Mouse (Mus musculus) right cerebral cortex, postnatal 36 days (tissue): ENCODE data around the gene Adamts9.

Experiments
- DNase-seq, 2 experiments: peaks; one replicate each; pipeline ENCODE4 v3.0.0; 2022; ENCODE audit warnings: low spot score in 2 of 2, mixed read lengths in 1 of 2

Adamts9 gene

DNA sequence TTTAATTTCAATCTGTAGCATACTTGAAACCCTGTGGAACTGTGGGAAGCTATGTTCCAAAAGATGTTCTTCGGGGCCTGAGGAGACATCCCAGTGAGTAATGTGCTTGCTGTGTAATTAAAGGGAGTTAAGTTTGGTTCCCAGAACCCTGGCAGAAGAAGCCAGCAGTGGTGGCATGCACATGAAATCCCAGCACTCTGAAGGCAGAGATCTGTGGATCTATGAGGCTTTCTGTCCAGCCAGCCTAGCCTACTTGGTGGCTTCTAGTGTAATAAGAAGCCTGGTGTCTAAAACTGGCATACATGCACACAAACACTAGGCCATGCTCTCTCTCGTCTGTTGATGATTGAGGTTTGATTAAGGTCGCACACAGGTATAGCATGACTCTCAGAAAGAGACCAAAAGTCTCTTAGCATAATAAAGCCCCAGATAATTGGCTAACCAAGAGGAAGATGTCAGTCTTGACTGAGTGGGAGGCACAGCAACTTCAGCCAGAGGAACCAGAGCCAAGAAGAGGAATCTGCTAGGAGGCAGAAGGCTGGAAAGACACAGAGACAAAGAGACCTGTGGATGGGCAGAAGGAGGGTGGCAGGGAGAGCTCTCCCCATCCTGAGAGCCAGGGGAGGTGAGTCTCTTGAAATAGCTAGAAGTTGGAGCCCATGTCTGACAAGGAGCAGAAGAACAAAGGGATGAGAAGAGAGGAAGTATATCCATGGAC, 138.9 kb downstream of the Adamts9 start:
- DNase-seq: no peak

DNA sequence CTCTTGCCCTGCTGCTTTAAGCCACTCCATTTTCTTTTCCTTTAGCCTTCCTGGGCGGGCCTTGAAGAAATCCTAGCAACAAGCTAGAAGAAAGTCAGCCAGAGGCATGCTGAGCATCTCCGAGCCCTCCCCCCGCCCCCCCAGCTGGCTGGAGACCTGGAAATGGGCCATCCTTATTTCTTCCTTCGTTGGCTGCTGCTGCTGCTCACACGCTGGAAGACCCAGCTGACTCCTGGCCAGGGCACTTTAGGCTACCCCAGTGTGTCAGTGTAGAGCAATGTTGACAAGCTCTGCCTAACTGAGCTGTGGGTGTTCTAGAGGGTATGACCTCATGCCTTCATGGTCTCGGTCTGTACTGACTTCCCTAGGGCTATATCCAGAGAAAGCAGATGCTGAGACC, 140.1 kb downstream of the Adamts9 start:
- no peak for DNase-seq

DNA sequence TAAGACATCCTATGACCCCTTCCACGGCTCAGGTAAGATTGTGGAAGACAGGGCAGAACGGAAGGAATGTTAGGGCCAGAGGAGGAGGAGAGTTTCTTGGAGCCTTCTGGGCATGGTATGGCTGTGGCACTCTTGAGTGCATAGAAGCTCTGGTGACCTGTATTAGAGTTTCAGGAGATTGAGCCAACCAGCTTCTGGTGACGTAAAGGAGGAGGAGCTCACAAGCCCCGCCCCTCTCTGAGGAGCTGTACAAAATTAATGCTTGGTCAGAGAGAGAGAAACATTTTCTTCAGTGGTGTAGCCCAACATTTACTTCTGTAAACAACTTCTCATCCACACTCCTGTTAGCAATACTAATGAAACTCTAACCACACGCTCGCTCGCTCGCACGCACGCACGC, 140.9 kb downstream of the Adamts9 start:
- no peak for DNase-seq

DNA sequence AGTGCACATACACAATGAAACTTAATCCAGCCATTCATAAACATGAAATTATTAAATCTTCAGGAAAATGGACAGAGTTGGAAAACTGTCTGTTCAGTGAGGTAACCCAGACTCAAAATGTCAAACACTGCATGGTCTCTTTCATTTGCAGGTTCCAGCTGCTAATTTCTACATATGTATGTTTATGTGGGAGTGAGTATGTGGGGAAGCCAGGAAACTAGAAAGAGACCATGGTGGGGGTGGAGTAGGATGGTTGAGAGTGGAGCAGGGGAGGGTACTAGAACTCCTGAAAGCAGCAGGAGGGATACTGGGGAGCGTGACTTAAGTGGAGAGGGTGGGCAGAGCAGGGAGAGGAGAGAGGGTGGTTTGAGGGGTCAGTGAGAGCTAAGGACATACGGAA, 141.8 kb downstream of the Adamts9 start:
- DNase-seq: no peak

DNA sequence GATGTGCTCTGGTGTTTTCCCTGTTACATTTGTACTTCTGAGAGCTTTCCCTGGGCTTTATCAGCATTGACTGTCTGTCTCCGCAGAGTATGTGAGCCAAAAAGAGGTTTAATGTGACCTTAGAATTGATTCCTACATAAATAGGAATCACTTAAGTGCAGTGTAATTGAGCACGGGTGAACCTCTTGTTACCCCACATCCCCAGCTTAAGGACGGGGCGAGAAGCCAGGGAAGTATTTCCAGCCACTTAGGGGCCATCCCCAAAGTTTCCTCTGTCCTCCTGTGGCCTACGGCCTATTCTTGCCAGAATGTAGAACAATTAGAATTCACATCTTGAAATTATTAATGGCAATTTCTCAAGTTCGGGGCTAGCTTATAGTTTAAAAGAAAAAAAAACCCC, 149.5 kb downstream of the Adamts9 start:
- DNase-seq: no peak

DNA sequence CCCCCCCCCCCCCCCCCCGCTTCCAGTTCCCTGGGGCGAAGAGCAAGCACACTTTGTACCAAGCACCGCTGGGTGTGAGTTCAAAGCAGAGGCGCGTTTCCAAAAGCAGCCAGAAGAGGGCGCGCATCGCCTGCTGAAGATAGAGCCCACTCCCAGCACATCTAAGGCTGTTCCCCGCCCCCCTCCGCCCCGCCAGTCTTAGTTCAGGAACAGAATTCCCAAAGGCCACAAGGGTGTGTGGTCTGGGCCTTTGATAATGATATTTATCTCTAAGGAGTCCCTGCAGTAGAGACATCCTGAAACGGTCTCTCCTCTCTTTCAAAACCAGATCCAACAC, 155.9 kb downstream of the Adamts9 start:
- peak; percentile 81 to 89 for DNase-seq

DNA sequence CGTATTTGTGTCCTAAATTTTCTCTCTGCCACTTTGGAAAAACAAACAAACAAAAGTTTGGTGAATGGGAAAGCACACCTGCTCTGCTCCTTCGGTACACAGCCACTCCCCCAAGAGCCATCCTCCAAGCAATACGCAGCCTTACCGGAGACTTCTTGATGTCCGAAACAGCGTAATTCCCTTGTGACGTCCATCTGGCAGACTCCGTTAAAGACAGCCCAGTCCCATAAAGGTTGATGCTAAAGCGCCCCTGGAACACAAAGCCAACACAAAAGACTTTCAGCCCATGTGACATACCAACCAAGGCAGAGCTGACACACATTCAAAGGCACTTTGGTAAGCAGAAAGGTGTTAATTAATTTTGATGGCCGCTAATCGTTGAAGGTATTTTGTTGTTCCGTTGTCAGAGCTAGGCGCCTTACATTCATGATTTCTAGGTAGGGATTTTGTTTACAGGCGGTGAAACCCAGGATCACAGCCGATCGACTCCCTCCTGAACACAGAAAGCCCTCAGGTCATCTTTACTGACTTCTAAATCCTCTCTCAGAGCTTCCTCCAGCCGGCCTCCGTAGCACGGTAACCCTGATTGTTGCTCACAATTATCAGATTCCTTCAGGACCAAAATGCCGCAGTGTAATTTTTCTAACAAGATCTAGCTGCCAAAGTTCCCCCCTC, 156.5 kb downstream of the Adamts9 start:
- no peak for DNase-seq

DNA sequence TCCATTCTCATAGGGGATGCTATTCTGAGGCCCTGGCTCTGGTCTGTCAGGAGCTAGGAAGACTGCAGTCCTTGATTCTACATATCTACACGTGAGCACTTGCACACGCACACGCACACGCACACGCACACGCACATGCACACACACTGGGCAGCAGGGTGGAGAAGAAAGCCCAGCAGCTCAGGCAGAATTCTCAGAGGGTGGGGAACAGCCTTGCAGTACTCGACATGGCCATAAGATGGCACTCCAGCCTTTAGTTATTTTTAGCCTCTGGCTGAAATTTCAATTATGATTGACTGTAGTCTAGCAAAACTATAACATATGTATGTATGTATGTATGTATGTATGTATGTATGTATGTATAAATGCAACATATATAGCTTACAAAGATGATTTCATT, 158.5 kb downstream of the Adamts9 start:
- DNase-seq: peak; percentile 26

DNA sequence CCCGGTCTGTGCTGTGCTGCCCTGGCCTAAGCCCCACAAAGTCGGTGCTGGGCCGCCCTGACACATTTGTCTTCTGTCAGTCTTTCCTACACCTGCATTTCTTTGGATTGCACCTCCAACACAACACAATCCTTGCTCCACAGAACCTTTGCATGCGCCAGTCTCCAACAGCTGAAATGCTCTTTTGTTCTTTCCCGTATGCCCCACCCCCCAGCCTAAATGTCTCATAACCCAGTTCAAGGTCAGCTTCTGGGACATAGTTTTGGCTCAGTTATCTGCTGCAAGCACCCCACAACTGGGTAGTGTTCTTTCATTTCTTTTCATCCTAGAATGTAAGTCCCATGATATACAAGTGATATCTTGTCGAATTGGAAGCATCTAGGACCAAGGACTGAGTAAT, 161.8 kb downstream of the Adamts9 start:
- no peak for DNase-seq

DNA sequence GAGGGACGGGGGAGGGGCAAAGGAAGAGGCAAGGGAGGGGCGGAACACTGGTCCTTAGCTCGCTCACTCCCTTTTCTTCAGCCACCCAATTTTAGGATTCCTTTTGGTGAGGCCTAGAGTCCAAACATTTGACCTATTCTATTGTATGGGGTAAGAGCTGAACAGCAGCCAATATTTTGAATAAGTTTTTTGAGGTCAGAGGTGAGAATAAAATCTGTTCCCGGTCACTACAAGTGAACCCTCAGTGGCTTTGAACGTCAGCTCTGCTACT, 163.4 kb downstream of the Adamts9 start:
- no peak for DNase-seq

DNA sequence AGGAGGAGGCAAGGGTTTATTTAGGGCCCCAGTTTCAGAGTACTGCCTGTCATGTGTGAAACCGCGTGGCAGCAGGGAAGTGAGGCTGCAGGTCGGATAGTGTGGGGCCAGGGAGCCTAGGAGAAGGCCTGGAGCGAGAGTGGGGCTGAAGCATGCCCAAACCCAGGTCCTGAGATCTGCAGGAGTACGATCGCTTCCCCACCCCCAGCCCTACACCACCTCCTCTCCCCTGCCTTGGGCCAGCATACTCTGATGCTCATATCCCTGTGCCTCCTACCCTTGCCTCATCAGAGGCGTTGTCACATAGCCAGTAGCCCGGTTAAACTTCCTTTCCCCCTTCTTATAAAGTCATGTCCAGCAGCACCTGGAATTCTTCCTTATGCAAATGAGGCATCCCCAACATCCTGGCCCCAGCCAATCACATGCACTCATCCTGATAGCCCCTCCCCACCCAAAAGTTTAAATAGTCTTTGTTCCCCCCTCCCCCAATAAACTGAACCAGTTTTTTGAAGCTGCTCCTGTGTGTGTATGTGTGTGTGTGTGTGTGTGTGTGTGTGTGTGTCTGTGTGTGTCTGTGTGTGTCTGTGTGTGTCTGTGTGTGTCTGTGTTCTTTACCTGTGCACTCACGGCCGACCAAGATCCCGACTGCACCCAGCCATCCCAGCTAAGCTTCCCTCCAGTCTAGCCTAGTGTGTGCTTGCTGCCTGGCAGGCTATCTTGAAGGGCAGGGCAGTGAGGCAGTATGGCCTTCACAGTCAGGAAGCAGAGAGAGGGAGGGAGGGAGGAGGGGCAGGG, 164.0 kb downstream of the Adamts9 start:
- no peak for DNase-seq

DNA sequence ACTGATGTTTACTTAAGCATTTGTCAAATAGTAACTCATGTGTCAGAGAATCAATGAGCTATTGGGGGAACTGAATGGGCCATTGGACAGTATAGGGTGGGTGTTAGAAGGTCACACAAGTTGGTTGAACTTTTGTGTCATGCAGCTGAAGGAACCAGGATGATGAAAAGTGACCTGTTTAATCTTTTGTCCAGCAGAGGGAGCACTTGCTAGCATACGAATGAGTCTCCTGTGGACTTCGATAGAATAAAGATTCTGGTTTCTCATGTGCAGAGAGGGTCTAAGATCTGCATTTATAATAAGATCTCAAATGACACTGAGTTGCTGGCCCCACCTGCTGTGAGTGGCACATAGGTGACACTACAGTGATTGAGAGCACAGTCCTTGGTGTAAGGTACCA, 166.9 kb downstream of the Adamts9 start:
- DNase-seq: no peak

DNA sequence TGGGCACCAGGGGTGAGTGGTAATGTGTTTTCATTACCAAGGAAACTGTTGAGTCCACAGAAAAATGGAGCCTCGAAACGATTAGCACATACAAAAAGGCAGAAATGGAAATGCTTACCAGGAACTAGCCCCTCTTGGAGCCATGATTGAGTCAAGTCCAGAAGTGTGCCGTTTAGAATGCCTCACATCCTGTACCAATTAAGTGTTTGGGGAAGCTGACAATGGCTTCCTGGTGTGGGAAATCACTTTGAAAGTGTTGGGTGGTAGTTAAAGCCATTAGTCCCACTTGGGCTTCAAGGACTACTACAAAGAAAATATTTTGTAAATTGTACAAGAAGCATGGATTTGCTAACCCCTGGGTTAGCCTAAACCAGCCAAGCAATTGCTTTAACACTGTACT, 180.9 kb downstream of the Adamts9 start:
- DNase-seq: no peak

DNA sequence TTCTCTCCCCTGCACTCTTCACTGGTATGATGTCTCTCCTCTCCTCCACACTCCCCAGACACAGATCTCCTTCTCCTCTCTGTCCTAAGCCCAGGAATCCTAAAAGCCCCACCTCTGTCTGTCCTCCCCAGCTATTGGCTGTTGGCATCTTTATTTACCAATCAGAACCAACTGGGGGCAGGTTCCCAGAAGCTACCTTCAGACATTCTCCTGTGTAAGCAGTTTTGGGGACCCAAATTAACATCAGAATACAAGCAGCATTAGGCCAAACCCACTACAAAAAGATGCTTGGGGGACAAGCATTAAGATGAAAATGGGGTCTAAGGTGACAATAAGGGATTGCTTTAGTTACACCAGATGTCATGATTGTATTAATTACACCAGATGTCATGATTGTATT, 183.7 kb downstream of the Adamts9 start:
- DNase-seq: no peak

DNA sequence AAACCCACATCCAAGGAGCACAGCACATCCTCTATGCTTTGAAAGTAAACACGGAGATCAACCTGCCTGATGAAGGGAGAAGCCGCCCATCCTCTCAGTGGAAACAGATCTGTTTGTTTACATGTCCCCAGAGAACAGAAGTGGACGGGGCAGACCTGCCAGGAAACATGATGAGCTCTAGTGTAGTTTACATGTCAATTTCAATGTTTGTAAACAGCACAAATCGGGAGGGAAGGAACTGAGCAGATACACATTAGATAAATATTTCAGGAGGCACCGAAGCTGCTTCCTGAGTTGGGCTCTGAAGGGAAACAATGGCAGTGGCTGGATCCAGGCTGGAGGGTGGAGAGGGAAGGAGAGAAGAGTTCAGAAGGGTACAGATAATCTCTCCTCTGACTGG, 187.5 kb downstream of the Adamts9 start:
- DNase-seq: no peak

DNA sequence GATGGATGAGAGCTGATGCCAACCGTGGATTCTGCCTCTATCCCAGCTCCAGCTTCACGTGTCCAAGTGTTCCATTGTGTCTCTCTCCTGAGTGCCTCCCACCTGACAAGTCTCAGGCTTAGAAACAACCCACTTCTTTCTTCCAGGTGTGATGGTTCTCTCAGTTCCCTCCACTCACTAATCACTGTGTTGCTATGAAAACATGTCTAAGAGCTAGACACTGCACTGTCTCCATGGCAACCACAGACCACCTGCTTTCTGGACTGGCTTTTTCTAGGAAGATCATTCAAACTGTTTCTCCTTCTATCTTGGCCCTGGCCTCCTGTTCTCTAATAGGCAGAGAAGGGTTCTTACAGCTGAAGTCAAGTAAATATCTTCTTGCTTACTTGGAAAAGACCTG, 190.6 kb downstream of the Adamts9 start:
- no peak for DNase-seq

DNA sequence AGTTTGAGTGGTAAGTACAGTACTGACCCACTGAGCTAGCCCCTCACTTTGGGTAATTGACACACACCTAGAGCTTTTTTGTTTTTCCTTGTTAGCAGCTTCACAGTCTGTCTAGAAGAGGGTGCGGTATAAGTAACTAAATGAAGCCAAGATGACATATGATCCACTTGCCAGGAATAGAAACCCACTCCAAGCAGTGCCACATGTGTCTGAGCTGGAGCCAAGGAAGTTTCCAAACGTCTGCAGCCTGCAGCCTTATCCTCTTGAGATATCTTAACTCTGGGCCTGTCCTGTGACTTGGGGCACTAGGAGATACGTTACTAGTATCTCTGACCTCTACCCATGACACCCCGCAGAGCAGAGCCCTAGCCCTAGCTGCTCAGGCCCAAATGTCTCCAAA, 193.9 kb downstream of the Adamts9 start:
- peak; percentile 16 to 40 for DNase-seq

DNA sequence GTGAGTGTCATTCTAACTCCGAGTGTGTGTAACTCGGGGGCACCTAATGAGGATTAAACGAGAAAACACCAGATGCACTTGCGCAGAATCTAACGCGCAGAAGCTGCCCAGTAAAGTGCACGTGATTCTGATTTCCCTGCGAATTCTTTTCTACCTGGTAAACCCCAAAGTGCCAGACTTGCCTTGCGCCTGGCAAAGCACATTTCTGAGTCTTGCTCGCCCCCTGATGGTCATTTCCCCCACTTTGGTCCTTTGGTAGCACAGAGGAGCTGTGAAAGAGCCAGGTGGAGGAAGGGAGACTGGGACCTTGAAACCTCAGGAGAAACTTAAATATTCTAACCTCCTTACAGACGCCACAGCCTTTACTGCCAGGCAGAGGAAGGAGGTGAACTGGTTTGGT, 199.7 kb downstream of the Adamts9 start:
- DNase-seq: peak; percentile 80 to 84

DNA sequence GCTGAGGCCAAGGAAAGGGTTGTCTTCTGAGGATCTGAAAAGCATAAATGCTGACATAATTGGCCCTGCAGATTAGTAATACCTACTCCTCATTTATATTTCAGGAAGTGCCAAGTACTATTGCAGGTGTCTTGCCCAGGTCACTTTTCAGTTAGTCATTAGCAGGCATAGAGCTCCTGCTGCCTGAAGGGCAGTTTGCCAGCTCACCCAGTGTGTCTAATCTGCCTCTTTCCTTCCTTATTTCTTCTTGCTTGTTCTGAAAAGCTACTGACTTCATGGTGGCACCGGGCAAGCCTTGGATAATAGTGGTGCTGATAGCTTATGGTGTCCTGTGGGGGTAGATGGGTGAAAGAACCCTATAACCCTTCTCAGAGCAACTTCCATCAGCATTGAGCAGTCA, 206.2 kb downstream of the Adamts9 start:
- DNase-seq: no peak

DNA sequence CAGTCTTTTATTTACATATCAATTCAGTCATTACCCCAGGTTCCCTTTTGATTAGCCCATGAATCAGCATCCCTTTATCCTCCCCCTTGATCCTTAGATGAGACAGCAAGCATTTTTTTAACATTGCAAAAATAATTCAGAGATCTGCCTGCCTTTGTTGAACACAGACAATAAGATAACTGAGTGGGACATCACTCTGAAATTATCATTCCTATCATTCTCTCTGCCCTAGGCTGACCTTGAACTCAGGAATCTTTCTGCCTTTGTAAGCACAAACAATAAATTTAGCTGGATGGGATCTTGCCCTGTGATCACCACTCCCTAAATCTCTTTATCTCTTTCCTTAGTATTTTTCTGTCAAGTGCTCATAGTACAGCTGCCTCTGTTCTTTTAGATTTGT, 209.6 kb downstream of the Adamts9 start:
- no peak for DNase-seq

DNA sequence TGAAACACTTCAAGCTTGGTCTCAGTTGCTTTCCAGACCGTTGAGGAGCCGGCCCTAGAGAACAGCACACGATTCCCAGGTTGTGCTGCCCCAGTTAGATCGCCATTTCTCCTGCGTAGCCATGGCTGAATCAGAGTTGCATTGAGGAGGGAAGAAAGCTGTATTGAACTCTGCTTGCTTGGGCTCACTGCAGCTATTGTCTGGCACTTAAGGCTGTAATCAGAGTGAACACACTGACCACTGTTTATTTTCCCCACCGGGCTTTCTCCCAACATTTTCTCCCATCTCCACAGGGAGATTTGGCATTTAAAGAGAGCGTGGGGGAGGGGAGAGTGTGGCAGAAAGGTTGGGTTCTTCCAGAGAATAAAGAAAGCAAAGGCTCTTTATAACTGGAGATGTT, 214.8 kb downstream of the Adamts9 start:
- DNase-seq: no peak

DNA sequence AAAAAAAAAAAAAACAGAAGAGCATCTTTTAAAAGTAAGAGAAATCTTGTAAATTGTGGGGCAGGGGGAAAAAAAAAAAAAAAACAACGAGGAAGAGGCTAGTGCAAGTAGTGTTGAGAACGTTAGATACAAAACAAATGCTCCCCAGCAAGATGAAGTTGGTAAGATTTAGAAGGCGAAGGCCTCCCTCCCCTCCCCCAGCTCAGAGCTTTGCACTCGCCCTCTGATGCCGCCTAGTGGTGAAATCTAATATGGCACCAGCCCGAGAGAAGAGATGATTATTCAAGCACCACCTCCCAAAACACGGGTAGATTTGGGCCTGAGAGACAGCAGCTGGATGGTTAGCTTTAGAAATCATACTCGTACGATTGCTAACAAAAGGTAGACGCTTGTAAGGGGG, 215.2 kb downstream of the Adamts9 start:
- DNase-seq: peak; percentile 75 to 81

DNA sequence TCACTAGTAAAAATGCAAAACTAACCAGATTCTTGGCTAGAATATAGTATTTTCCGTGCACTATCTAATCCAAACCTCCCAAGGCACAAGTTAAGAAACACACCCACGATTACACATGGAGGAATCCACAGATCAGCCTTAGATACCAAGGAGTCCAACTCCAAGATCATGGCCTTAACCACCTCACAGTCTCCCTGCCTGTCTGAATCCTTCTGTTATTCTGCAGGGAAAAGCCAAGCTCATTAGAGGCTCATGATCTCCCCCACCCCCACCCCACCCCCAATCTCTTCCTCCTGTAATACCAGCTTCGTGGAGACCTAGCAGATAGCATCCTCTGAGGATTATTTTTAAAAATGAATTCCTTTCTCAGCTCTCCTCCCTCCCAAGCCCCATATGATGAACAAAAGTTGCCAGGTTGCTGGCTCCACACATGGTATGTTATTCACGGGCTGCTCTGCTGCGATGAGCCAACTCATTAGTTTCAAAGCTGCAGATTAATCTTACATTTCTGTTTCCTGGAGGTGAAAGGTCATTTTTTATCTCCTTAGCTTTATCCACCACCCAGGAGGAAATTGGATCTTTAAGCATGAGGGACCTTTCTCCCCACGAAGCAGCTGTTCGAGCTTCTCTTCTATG, 215.8 kb downstream of the Adamts9 start:
- no peak for DNase-seq
